Mouse (Mus musculus) mesoderm, embryonic 11.5 days (tissue): ENCODE measurements around the gene Sfi1.
"Not testable (repeated sequence)": the region's sequence is repeated elsewhere in the genome, so short reads cannot be mapped to it uniquely, and the experiment has no call there.

Experiments used
- DNase-seq: peaks from one replicate; pipeline ENCODE4 v3.0.0-alpha.2; 2012; ENCODE audit warnings: low read depth, low spot score

The Sfi1 gene

DNA sequence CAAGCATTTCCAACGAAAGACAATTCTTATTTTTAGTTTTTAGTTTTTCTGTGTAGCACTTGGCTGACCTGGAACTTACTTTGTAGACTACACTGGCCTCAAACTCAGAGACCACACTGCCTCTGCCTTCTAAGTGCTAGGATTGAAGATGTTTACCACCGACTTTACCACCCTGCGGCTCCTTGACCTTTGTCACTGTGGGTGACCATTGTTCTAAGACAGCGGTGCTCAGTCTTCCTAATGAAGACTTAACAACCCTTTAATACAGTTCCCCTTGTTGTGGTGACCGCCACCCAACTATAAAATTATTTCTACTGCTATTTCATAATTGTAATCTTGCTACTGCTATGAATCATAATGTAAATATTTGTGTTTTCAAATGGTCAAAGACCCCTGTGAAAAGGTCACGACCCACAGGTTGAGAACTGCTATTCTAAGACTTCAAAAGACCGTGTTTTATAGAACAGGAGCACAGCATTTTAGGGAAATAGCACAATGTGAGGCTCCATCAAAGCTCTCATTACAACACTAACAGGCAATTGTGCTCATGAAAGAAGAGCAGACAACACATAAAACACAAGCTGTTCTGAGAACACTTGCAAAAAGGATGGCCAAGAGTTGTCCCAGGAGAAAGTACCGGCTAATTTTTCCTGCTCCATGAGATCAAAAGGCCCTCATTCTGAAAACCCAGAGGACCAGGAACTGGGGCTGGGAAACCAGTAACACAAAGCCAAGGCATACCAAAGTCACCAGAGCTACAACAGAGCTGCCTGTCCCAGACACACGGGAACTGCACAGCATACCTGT is 47.7 kb downstream of the Sfi1 start:
- not testable (repeated sequence) for DNase-seq

DNA sequence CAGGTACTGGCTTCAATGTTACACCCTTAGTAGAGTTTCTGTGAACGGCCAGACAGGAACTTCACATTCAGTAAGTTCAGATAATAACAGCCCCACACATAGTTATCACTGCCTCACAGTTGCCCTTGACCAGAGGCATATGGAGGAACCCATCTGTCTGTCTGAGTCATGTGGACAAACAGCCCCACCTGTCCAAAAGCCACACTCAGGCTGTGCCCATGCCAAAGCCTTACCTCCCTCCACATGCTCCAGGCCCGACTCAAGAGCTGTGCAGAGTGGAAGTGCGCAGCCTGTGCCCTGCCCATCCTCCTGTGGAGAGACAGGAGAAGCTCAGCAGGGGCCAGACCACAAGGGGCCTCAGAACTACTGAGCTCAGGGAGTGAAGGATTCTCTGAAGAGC is 49.3 kb downstream of the Sfi1 start:
- not testable (repeated sequence) for DNase-seq

DNA sequence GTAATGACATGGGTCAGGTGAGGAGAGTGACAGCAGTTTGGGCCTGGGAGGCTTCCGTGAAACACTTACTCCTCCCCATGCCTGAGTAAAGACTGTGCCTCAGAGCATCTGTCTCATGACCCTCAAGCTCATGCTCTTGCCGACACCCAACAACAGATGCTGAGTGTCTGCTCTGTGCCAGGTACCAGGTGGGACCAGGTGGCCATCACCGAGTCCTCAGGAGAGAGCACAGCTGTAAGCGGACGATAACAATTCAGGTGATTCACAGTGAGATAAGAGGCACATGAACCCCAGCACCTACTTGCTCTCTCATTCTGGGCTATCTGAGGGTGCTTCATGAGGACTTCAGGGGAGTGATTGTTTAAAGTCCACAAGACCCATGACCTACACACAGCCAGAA is 50.9 kb downstream of the Sfi1 start:
- not testable (repeated sequence) for DNase-seq

DNA sequence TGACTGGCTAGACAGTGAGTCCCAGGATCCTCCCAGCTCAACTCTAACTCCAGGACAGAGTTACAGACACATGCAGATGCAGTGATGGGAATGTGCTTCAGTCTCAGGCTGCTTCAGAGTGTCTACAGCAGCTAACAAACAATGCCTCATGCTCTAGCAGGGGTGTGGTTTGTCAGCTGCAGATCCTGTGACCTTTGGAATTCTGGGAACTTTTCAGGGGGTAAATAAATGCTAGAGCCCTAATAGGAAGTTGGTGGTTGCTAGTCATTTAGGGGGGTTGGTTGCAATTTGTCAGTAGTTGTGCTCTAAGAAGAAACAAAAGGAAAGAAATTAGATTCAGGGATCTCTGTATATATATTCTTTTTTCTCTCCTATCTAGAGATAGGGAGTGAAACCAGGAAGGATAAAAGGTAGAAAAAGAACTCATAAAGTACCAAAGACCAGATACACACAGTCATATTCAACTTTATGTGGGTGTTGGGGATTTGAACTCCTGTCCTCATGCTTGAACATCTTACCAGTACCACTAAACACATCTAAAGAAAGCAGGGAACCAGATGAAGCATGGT is 52.2 kb downstream of the Sfi1 start:
- DNase-seq, result not testable (repeated sequence)

DNA sequence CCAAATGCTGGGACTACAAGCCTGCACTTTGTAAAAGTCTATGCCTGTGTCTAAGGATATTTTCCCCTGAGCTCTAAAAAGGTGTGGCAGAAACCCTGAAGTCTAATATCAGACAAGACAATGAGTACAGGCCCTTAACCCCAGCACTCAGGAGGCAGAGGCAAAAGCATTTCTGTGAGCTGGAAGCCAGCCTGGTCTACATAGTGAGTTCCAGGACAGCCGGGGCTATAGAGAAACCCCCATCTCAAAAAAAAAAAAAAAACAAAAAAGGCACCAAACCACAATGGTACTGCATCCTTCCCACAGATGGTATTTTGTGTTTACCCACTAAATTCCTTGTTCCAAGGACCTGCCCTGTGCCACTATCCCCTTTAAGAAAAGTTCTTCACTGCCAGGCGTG is 54.9 kb downstream of the Sfi1 start:
- not testable (repeated sequence) for DNase-seq

DNA sequence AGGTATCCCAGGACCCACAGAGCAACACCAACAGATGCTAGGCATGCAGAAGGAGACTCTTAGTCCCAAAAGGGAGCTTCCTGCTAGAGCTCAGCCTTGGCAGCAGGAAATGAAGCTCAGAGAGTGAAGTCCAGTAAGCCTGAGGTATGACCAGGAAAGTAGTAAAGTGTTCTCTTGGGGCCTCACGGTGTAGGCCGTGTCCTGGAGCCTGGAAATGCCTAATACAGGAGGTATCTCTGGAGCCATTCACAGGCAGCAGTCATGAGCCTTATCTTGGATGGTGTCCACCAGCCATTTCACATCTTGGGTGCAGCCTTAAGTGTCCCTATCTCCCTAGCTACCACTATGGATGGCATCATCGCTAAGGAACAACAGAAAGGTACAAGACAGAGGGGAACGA is 56.0 kb downstream of the Sfi1 start:
- not testable (repeated sequence) for DNase-seq

DNA sequence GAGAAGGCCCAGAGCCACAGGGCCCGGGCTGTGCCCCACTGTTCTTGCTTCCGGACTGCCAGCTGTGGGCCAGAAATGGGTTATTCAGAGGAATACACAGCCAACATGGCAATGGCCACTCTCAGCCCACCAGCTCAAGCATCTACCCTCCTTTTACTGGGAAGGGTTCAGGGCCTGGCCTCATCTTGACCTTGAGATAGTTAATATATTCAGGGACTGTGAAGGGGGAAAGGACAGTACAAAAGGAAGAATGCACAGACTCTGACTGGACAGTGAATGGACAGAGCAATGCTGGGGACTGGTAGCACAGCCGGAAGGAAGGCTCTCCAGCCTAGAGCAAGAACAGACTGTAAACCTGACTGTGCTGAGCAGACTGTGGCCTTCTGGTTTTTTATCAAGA is 57.3 kb downstream of the Sfi1 start:
- DNase-seq, result not testable (repeated sequence)

DNA sequence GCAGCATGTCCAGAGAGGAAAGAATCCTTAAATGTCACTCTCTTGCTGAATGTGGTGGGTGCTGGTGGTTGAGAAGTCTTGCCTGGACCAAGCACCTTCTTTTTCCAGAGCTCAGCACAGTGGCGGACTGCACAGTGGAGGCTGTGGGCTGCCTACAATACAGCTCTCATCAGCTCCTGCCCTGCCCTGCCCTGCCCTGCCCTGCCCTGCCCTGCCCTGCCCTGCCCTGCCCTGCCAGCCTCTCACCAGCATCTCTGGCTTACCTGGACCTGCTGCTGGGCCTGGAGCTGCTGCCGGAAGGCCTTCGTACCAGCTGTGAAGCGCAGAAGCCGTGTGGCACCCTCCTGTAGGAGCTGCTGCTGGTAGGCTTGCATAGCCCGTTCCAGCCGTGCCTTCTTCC is 57.9 kb downstream of the Sfi1 start:
- not testable (repeated sequence) for DNase-seq

DNA sequence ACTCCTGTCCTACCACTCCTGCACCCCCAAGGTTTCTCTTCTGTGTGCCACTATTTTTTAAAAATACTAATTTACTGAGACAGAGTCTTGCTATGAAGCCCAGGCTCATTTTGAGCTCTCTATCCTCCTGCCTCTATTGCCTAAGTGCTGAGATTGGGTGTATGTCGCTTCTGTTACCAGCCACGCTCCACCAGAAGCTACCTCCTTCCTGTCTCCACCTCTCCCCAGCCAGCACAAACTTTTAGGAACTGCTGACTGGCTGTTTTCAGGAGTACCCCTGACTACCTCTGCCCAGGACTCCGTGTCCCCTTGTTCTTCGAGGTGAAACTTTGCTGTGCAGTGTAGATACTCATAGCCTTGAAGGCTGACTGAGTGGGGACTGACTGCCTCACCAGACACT is 59.9 kb downstream of the Sfi1 start:
- not testable (repeated sequence) for DNase-seq

DNA sequence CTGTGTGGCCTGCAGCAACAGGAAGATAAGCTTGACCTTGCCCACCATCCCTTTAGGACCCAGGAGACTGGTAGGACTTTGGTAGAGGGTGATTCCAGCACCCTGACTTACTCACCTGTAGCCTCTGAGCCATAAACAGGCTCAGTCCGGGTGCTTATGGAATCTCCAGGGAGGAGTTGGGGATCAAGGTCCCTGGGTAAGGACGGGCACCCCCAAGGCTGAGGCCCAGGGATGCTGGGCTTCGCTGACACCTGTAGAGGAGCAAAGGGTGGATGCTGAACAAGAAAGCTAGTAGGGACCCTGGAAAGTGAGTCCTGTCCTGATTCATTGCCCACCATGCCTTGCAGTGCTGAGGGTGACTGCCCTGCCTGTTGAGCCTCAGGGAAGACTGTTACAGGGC is 60.3 kb downstream of the Sfi1 start:
- DNase-seq, result not testable (repeated sequence)

DNA sequence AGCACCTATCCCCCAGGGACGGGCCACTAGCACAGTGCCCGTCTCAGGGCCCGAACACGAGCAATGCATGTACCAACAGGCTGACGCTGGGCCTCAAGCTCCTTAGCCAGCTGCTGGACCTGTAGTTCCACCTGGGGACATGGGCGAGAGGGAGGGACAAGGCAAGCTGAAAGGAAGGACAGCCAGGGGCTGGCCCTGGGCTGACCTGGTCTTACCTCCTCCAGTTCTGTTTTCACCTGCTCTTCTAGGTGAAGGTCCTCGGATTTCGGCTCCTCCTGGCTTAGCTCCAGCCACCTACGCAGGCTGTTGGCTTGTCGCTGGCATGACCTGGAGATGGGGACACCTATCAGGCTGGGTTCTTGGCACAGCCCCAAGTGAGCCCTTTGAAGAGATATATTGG is 61.3 kb downstream of the Sfi1 start:
- DNase-seq, result not testable (repeated sequence)

DNA sequence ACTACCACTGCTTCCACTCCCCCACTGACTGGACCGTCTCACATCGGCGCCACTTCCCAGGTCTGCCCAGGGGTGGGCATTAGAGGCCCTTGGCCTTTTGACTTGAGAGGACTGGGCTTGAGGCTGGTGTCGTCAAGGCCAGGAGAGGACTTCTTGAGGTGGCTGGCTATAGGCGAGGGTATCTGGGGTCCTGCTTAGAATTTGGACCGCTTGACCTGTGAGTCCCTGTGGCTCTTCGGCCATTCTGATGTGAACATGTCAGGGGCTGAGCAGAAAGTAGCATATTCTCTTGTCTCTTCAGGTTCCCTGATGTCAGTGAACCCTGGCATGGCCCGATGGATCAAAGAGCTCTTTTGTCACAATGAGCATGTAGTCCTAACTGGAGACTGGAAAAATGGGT is 63.4 kb downstream of the Sfi1 start:
- not testable (repeated sequence) for DNase-seq

DNA sequence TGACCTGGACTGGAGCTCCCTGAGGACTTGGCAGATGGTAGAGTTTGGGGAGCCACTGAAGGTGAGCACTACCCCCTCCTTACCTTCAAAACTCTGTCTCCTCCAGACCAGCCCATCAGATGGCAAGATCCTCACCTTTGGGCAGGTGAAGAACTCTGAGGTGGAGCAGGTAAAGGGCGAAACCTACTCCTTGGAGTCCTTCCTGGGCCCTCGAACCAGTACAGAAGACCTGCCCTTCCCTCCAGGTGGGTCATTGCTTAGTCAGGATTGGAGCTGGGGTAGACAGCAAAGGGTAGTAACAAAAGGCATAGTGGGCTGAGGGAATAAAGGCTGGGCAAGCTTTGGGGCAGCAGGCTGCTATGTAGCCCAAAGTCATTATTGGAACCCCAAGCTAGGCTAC is 64.0 kb downstream of the Sfi1 start:
- DNase-seq, result not testable (repeated sequence)

DNA sequence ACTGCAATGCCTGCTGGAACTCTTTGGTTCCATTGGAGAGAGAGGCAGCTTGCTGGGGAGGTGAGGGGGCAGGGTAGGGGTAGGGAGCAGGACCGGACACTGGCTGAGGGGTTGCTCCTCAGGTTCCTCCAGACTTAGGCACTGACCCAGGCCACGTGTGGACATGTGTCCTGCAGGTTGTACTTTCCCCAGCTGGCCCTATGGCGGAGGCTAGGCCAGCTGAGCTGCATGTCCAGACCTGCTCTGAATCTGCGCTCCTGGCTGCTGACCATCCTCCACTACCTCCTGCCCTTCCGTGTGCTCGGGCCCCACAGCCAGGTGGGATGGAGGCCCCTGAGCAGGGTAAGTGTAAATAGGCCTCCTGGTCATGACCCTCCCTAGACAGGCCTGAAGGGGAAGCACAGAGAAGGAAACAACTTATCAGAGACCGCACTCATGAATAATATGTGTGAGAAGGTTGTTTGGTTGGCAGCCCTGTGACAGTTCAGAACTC is 65.9 kb downstream of the Sfi1 start:
- not testable (repeated sequence) for DNase-seq

DNA sequence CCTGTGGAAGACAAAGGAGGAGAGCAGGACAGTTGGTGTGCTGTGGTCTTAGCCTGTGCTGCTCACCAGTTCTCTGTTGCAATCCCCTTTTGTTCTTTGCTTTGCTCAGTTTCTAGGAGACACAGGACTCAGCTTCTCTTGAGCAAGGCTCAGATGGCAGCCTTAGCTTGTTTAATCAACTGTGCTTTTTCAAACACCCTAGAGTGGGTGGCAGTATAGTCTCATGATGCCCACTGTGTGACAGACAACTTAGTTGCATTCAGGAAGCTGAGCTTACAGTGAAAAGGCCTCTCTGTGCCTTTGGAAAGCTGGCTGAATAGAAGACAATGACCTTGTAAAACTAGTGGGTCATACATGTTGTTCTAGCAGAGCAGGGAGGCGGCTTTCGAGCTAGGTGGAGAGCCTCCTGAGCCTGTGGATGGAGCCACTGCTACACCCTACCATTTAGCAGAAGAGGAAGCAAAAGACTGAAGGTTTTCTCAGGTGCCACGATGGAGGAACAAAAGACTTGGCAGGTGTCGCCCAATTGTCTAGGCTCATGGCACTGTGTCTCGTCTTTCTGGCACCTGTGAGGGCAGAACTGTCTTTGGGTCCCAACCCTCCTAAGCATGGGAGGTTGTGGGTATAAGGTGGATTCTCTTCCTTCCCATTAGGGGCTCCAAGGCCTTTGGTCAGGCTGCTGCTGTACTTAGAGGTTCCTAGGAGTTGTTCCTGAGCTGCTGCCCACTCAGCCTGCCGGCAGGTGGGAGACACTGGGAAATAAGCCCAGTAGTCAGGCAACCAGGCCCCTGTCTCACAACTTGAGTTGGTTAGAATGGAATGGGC is 66.6 kb downstream of the Sfi1 start:
- not testable (repeated sequence) for DNase-seq

DNA sequence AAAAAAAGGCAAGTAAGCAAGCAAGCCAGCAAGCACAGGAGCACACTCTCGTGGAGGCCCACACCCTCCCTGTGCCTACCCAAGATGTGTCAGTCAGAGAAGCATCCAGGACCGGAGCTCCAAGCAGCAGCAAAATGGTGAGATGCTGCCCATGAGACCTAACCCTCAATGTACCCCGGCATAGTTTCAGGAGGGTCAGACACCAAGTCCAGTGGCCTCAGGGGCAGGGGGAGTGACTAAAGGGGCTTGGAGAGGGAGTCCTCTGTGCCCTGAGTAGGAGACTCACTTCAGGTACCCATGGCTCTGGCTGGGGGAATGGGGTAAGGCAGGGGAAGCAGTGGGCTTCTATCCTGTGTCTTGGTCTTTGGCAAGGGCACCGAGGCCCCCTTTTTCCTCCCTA is 67.3 kb downstream of the Sfi1 start:
- DNase-seq, result not testable (repeated sequence)

DNA sequence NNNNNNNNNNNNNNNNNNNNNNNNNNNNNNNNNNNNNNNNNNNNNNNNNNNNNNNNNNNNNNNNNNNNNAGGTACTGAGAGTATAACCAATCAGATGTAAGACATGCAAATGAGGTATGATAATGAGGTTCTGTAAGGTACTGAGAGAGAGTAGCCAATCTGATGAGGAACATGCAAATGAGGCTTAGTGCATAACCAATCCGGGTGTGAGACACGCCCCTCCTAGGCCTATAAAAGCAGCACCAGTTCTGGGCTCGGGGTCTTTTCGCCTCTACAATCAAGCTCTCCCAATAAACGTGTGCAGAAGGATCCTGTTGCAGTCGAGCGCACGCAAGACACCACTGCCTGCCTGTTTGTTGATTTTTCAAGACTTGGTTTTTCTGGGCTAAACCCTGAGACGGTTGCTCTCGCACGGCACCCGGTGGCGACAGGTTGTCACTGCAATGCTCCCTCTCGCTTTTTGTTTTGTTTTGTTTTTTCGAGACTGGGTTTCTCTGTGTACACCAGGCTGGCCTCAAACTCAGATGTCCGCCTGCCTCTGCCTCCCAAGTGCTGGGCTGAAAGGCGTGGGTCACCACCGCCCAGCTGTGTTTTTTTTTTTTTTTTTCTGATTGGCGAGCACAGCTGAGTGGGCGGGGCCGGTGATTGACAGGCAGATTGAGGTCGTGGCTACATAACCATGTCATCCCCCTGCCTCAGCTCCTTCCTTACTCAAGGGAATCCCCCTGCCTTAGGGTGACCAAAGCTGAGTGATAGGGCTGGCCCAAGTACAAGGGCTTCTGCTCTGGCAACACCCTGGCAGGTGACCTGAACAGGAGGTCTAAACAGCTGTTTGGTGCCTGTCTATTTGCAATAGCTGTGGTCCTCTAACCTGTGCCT is 68.1 kb downstream of the Sfi1 start:
- not testable (repeated sequence) for DNase-seq

DNA sequence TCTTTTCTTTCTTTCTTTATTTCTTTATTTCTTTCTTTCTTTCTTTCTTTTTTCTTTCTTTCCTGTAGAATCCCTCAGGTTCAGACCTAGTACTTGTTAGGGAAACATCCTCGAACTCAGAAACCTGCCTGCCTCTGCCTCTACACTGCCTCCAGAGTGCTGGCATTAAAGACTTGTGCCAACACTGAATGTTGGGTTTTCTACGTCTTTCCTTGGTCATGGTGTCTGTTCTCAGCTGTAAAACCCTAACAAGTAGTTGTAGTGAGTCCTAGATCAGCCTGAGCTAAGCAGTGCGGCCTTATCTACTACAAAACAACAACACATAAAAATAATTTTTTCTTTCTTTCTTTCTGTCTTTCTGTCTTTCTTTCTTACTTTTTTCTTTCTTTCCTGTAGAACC is 78.9 kb downstream of the Sfi1 start:
- no peak for DNase-seq

DNA sequence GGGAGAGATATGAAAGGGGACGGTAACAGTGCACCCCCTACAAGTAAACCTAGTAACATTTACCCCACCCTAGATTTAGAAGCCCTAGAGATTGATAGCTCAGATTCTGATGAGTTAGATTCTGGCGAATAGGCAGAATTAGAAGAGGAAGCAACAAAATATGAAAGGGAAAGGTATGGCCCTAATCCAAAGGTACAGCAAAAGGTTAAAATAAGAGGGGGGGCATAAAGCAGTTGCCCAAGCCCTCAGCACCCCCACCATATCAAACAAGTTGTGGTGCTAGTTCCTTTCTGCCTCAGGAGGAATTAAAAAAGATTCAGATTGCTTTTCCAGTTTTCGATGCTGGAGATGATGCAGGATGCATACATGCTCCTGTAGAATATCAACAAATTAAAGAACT is 87.1 kb downstream of the Sfi1 start:
- no peak for DNase-seq

DNA sequence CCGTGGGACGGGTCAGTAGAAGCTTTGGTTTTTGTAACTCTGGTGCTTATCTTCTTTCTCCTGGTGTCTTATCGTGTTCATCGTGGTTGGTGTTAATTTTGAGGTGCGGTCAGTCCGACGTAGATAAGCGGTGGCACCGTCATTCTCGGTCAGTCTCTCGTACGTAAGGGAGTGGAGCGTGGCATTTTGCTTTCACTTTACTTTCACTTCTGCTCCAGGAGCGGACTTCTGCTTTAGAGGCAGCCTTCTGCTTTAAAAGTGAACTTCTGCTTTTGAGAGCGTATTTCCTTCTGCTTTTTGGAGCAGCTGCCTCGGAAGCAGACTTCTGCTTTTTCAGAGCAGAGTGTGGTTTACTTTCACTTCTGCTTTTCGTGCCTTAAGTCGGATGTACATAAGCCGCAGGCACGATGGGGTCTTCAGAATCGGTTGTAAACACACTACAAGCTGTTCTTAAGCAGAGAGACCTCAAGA is 88.0 kb downstream of the Sfi1 start:
- no peak for DNase-seq
